Mouse (Mus musculus): ENCODE results near the gene Aox2.

DNA sequence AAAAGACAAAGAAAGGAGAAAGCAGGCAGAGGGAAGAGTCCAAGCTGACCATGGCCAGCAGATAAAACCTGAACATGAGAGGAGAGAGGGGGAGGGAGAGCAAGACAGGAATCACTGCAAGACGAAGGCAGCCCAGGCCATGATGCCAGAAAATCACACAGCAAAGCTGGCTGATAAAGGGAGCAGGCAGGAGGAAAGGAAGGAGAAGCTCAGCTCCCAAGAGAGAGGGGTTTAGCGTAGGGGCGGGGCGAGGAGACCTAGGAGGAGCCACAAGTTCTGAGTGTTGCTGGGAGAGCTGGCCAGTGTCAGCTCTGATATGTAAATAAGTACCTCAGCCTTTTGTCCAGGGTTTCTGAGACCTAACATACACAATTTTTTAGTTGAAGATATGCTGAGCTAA lies 84.2 kb downstream of the Aox2 start:
- TF ChIP-seq POLR2AphosphoS5 (IDR thresholded peaks at IDR 0.05; ENCODE audit: insufficient replicate concordance, low read depth, low read length) (no peak), CTCF (IDR thresholded peaks at IDR 0.05; ENCODE audit: low read depth, low read length) (no peak), GATA1 (IDR thresholded peaks at IDR 0.05; ENCODE audit: borderline replicate concordance, low read length) (no peak), TAL1 (conservative IDR thresholded peaks at IDR 0.05; ENCODE audit: low read depth, low read length) (no peak)

Measured in G1E (cell line).